Mouse (Mus musculus) MEL (cell line): ENCODE measurements around the gene Grik1.

Experiments
- CTCF ChIP-seq, 3 experiments: IDR thresholded peaks in 2 of 3; conservative IDR thresholded peaks in 1 of 3; 2 replicates each; pipeline ENCODE4 v1.5.1; 2011 to 2012; ENCODE audit warnings: low read length in 3 of 3, low read depth in 2 of 3, mild to moderate bottlenecking in 2 of 3, improper control_type of control experiment in 1 of 3, inconsistent platforms in 1 of 3, mixed read lengths in 1 of 3, moderate library complexity in 1 of 3; ENCODE audit not compliant: control insufficient read depth in 1 of 3, insufficient read depth in 1 of 3, poor library complexity in 1 of 3, severe bottlenecking in 1 of 3
- MAX ChIP-seq: IDR thresholded peaks from 2 replicates; pipeline ENCODE4 v1.6.1; 2011; ENCODE audit warnings: low read length, improper control_type of control experiment
- RAD21 ChIP-seq: IDR thresholded peaks from 2 replicates; pipeline ENCODE4 v1.6.1; 2011; ENCODE audit warnings: mild to moderate bottlenecking, low read depth, low read length, improper control_type of control experiment
- SMC3 ChIP-seq: IDR thresholded peaks from 2 replicates; pipeline ENCODE4 v1.6.1; 2011; ENCODE audit warnings: low read depth, low read length, improper control_type of control experiment
- ZC3H11A ChIP-seq: IDR thresholded peaks from 2 replicates; pipeline ENCODE4 v1.6.1; 2012; ENCODE audit warnings: low read depth, mild to moderate bottlenecking, inconsistent platforms, low read length, improper control_type of control experiment

- TF ChIP-seq ZC3H11A (no peak), CTCF (IDR thresholded peaks at IDR 0.05 in 2 of 3, conservative IDR thresholded peaks at IDR 0.05 in 1 of 3; ENCODE audit: control insufficient read depth in 1 of 3, insufficient read depth in 1 of 3, low read depth in 2 of 3, low read length in 3 of 3, poor library complexity in 1 of 3, severe bottlenecking in 1 of 3) (no peak), MAX (no peak), RAD21 (no peak), SMC3 (no peak)
These were observed at the start of gene Grik1 for GRCm38 (mm10) chr16:88290132-88290772.
